In genomic region chr12:113060178-113060577, GRCm38 (mm10) we compare ENCODE assay signal across 14 mouse cellular contexts. TPM values are rescaled to one million over a fixed set of nuclear protein-coding genes. Genes with fewer than 3 reads are reported as not detected.
"Had no signal": no experiment of that assay in that cellular context is flagged by ENCODE, and none has a peak within 500 bp of the region (broad histone marks: within the 10 kb centered on the region; RNA-seq: fewer than 3 reads in every experiment).

No protein-coding gene starts in this region.

- ATAC-seq: intestine, embryonic 16.5 days; lung, postnatal 0 days; midbrain, embryonic 13.5 days had no signal

- DNase-seq: kidney, adult 9 months; kidney, postnatal 36 days; lung, adult 2 months; lung, postnatal 36 days; right cerebral cortex, postnatal 25 days; thymus, adult 2 months; thymus, postnatal 36 days had no signal

- H3K9me3 ChIP-seq: limb, embryonic 10.5 days; midbrain, embryonic 13.5 days had no signal

- H3K4me3 ChIP-seq: limb, embryonic 10.5 days; midbrain, embryonic 13.5 days had no signal

- H3K4me1 ChIP-seq: limb, embryonic 10.5 days; midbrain, embryonic 13.5 days had no signal

- H3K4me2 ChIP-seq: midbrain, embryonic 13.5 days had no signal

- H3K9ac ChIP-seq: midbrain, embryonic 13.5 days had no signal

- H3K27ac ChIP-seq: kidney, postnatal 0 days; limb, embryonic 10.5 days; midbrain, embryonic 13.5 days had no signal

- H3K27me3 ChIP-seq: midbrain, embryonic 13.5 days had no signal

RNA-seq across cellular contexts. Expression of gene Tex22, which starts 14.1 kb away (rescaled TPM):
- polyA plus RNA-seq: intestine, embryonic 16.5 days; kidney, postnatal 0 days; lung, postnatal 0 days; midbrain, postnatal 0 days; small intestine, adult 2 months had no signal
